Mouse (Mus musculus): ENCODE measurements at regions not wholly inside any gene's neighbourhood (a gene's known extent, or its start where the extent isn't known, plus 50 kb on each side); places are given as distances from the start of the nearest gene placed in this dataset.

GRCm38 (mm10) chr11:19299411-19299810 is 280.6 kb upstream of the Meis1 start:
- no peaks in the 10 kb centered on the region for H3K36me3 ChIP-seq (replicated peaks; ENCODE audit: control insufficient read depth, insufficient read depth, low read depth)
- no peaks in the 10 kb centered on the region for H3K9me3 ChIP-seq (ENCODE audit: control insufficient read depth, low read length)
- no peaks in the 10 kb centered on the region for H3K27me3 ChIP-seq (ENCODE audit: control insufficient read depth, insufficient read depth, low read length)
- TF ChIP-seq CTCF (IDR thresholded peaks at IDR 0.05; ENCODE audit: low read depth) (no peak), EP300 (IDR thresholded peaks at IDR 0.05; ENCODE audit: low read depth) (no peak)
- no peak for ATAC-seq (ENCODE audit: insufficient read depth)
- no peak overlapping the region for H3K27ac ChIP-seq
- H3K4me1 ChIP-seq (replicated peaks; ENCODE audit: control insufficient read depth in 2 of 2, insufficient read depth in 2 of 2, low read length in 1 of 2): no peaks in the 10 kb centered on the region
- no peak for DNase-seq (ENCODE audit: low read depth in 3 of 3, low spot score in 3 of 3)
- no peak overlapping the region for H3K9ac ChIP-seq (replicated peaks)
- 63% methylated on average over 1 of the region's 1 CpGs for WGBS (ENCODE audit: insufficient replicate concordance)
- H3K4me2 ChIP-seq (ENCODE audit: low read depth): no peak overlapping the region
- H3K4me3 ChIP-seq (ENCODE audit: insufficient read depth in 1 of 2, low read depth in 2 of 2, low read length in 2 of 2): no peak overlapping the region

GRCm38 (mm10) chr11:19306687-19307086 is 287.9 kb upstream of the Meis1 start:
- no peaks in the 10 kb centered on the region for H3K4me1 ChIP-seq (replicated peaks; ENCODE audit: control insufficient read depth in 2 of 2, insufficient read depth in 2 of 2, low read length in 1 of 2)
- ATAC-seq (ENCODE audit: insufficient read depth) (no peak), DNase-seq (ENCODE audit: low read depth in 3 of 3, low spot score in 3 of 3) (no peak)
- no peaks in the 10 kb centered on the region for H3K36me3 ChIP-seq (replicated peaks; ENCODE audit: control insufficient read depth, insufficient read depth, low read depth)
- WGBS (ENCODE audit: insufficient replicate concordance): 69% methylated on average over 5 of the region's 5 CpGs
- no peaks in the 10 kb centered on the region for H3K9me3 ChIP-seq (ENCODE audit: control insufficient read depth, low read length)
- TF ChIP-seq EP300 (IDR thresholded peaks at IDR 0.05; ENCODE audit: low read depth): no peak
- TF ChIP-seq CTCF (IDR thresholded peaks at IDR 0.05; ENCODE audit: low read depth): no peak
- H3K27ac ChIP-seq: no peak overlapping the region
- no peak overlapping the region for H3K4me2 ChIP-seq (ENCODE audit: low read depth)
- H3K4me3 ChIP-seq (ENCODE audit: insufficient read depth in 1 of 2, low read depth in 2 of 2, low read length in 2 of 2): no peak overlapping the region
- no peak overlapping the region for H3K9ac ChIP-seq (replicated peaks)
- no peaks in the 10 kb centered on the region for H3K27me3 ChIP-seq (ENCODE audit: control insufficient read depth, insufficient read depth, low read length)

GRCm38 (mm10) chr11:19330685-19331239 is 312.0 kb upstream of the Meis1 start:
- Histone ChIP-seq H3K27me3 (ENCODE audit: control insufficient read depth, insufficient read depth, low read length) (no peaks in the 10 kb centered on the region), H3K9me3 (ENCODE audit: control insufficient read depth, low read length) (no peaks in the 10 kb centered on the region), H3K9ac (replicated peaks) (no peak overlapping the region), H3K4me2 (ENCODE audit: low read depth) (no peak overlapping the region), H3K36me3 (replicated peaks; ENCODE audit: control insufficient read depth, insufficient read depth, low read depth) (no peaks in the 10 kb centered on the region), H3K4me1 (replicated peaks; ENCODE audit: control insufficient read depth in 2 of 2, insufficient read depth in 2 of 2, low read length in 1 of 2) (no peaks in the 10 kb centered on the region), H3K27ac (no peak overlapping the region), H3K4me3 (ENCODE audit: insufficient read depth in 1 of 2, low read depth in 2 of 2, low read length in 2 of 2) (no peak overlapping the region)
- WGBS (ENCODE audit: insufficient replicate concordance): 37% methylated on average over 3 of the region's 3 CpGs
- DNase-seq (ENCODE audit: low read depth in 3 of 3, low spot score in 3 of 3) (no peak), ATAC-seq (ENCODE audit: insufficient read depth) (no peak)
- TF ChIP-seq EP300 (IDR thresholded peaks at IDR 0.05; ENCODE audit: low read depth): no peak
- no peak for TF ChIP-seq CTCF (IDR thresholded peaks at IDR 0.05; ENCODE audit: low read depth)

- Histone ChIP-seq H3K36me3 (replicated peaks; ENCODE audit: control insufficient read depth, insufficient read depth, low read depth) (no peaks in the 10 kb centered on the region), H3K9me3 (ENCODE audit: control insufficient read depth, low read length) (no peaks in the 10 kb centered on the region), H3K4me3 (ENCODE audit: insufficient read depth in 1 of 2, low read depth in 2 of 2, low read length in 2 of 2) (no peak overlapping the region), H3K4me2 (ENCODE audit: low read depth) (no peak overlapping the region), H3K4me1 (replicated peaks; ENCODE audit: control insufficient read depth in 2 of 2, insufficient read depth in 2 of 2, low read length in 1 of 2) (no peaks in the 10 kb centered on the region), H3K27ac (no peak overlapping the region), H3K27me3 (ENCODE audit: control insufficient read depth, insufficient read depth, low read length) (no peaks in the 10 kb centered on the region), H3K9ac (replicated peaks) (no peak overlapping the region)
- DNase-seq (ENCODE audit: low read depth in 3 of 3, low spot score in 3 of 3) (no peak), ATAC-seq (ENCODE audit: insufficient read depth) (no peak)
- TF ChIP-seq EP300 (IDR thresholded peaks at IDR 0.05; ENCODE audit: low read depth) (no peak), CTCF (IDR thresholded peaks at IDR 0.05; ENCODE audit: low read depth) (no peak)
Observed at GRCm38 (mm10) chr11:19332274-19332673, 313.5 kb upstream of the Meis1 start.

GRCm38 (mm10) chr11:19332727-19333126 is 313.9 kb upstream of the Meis1 start:
- Histone ChIP-seq H3K36me3 (replicated peaks; ENCODE audit: control insufficient read depth, insufficient read depth, low read depth) (no peaks in the 10 kb centered on the region), H3K4me1 (replicated peaks; ENCODE audit: control insufficient read depth in 2 of 2, insufficient read depth in 2 of 2, low read length in 1 of 2) (no peaks in the 10 kb centered on the region), H3K9ac (replicated peaks) (no peak overlapping the region), H3K4me3 (ENCODE audit: insufficient read depth in 1 of 2, low read depth in 2 of 2, low read length in 2 of 2) (no peak overlapping the region), H3K4me2 (ENCODE audit: low read depth) (no peak overlapping the region), H3K9me3 (ENCODE audit: control insufficient read depth, low read length) (no peaks in the 10 kb centered on the region), H3K27me3 (ENCODE audit: control insufficient read depth, insufficient read depth, low read length) (no peaks in the 10 kb centered on the region), H3K27ac (no peak overlapping the region)
- ATAC-seq (ENCODE audit: insufficient read depth): no peak
- no peak for TF ChIP-seq CTCF (IDR thresholded peaks at IDR 0.05; ENCODE audit: low read depth)
- TF ChIP-seq EP300 (IDR thresholded peaks at IDR 0.05; ENCODE audit: low read depth): no peak
- DNase-seq (ENCODE audit: low read depth in 3 of 3, low spot score in 3 of 3): no peak
- 24% methylated on average over 1 of the region's 1 CpGs for WGBS (ENCODE audit: insufficient replicate concordance)

All from liver, embryonic 14.5 days (tissue).